Mouse (Mus musculus): ENCODE results near the gene Nhlh1.

Gene Nhlh1

DNA sequence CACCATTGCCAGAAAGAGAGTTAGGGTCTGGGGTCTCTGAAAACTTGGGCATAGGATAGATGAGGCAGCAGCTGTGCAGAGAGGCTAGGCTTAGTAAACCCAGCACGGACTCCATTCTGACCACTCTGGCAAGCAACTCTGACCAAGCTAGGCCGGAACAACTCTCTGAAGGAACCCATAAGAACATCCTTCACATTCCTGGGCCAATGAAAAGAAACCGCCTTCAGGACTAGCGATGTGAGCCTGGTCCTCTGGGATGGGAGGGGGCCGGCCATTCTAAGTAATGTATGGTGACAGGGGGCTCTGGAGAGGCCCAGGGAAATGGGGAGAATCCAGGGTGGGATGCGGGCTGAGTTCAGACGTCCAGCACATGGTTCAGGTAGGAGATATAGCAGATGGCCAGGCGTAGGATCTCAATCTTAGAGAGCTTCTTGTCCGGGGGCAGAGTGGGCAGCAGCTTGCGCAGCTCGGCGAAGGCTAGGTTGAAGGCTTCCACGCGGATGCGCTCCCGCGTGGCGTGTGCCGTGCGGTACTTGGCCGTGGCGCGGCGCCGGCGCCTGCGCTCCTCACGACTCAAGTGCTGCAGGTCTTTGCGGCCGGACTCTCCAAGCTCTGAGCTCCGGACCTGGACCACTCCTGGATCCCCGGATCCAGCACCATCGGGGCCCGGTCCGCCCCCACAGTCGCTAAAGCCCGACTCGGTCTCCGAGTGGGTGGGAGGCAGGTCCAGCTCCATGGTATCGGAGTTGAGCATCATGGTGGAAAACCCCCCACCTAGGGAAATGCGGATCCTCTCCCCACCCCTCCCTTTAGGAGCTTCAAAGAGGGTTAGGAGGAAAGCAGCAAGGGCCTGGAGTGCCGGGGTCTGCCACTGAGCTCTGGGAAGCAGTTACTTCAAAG is 3.6 kb downstream of the Nhlh1 start:
- intact Hi-C loops (cut with DNase I): no loop called here

DNA sequence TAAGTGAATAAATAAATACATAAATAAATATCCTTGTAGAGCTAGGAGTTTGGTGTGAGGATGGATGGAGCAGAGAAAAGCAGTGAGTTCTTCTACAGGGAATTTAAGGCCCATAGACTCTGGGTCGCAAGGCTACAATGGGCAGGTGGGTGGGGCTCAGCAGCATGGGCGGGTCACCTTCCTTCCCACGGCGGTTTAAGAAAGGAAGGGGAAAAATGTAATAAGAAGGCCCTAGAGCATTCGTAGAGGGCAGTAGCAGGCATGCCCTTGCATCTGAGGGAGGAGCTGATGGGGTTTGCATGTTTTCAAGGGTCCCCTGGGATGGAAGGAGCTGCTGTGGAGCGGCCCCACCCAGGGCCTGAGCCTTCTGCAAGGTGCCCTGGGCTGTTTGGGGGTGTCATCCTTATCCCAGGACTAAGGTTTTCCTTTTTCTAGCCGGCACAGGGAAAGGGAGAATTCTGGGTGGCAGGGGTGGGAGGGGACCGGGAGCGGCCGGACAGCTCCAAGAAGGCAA is 4.5 kb downstream of the Nhlh1 start:
- intact Hi-C loops (cut with DNase I): no loop called here

DNA sequence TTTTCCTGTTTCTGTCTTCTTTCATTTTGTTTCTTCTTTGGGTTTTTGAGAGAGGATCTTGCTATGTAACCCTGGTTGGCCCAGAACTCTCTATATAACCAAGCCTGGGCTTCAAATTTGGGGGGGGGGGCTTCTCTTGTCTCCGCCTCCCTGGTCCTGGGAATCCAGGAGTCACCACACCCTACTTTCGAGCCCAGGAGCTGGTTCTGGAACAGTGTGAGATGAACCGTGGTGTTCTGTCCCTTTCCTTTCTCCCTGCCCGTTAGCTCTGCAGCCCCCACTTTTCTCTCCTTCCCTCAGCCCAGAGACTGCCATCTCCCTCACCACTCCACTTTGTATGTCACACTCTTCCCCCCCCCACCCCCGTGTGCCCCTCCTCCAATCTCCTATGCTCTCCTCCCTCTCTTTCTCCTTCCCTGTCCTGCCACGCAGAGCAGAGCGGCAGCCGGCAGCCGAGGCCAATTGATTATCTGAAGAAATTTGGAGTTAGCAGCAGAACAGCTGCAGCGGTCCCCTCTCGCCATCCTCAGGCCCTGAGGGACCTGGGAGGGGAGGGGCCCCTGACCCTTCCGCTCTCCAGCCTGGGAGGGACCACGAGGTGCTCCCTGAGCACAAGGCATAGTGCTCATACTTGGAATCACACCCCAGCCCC is 8.1 kb downstream of the Nhlh1 start:
- intact Hi-C loops (cut with DNase I): loop anchor here (5.0 to 10.0 kb wide), 2 partner anchors 66 to 273 kb away; no protein-coding TSS in a partner anchor

DNA sequence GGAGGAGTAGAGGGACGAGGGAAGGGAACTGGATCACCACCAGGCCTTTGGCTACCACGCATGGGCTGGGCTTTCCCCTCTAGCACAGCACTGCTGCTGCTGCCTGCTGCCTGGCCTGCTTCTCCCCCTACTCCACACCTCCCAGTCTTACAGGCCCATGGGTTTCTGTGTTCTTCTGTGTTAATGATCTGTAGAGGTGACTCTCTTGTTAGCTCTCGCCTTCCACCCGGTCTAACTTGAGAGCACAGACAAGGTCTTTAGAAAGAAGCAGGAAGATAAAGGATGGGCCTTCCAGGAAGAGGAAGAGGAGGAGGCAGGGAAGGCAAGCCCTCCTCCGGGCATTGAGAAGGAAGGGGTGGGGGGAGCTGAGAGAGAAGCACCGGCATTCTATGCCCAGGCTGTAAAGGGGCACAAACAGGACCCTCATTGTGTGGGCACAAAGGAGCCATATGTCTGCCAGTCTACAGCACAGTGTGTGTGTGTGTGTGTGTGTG is 9.1 kb downstream of the Nhlh1 start:
- intact Hi-C loops (cut with DNase I): loop anchor here (5.0 to 10.0 kb wide), 2 partner anchors 67 to 274 kb away; no protein-coding TSS in a partner anchor

DNA sequence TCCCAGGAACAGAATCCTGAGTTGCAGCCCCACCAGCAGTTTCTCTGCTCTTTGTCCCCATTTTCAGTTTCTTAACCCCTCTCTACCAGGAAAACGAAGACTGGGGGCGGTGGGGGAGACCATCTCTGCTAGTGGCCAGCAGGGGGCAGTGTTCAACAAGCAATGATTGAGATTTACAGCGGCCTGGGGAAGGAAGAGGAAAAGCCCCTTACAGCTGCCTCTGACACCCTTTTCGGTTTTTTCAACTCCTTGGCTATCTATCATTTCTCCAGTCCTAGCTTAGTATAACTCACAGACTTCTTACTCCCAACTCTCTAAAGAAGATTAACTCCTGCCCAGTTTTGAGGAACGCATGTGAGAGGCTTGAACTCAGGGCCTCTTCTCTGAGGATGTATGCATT is 10.4 kb downstream of the Nhlh1 start:
- intact Hi-C loops (cut with DNase I): loop anchor here (5.0 to 10.0 kb wide), 2 partner anchors 68 to 275 kb away; no protein-coding TSS in a partner anchor

DNA sequence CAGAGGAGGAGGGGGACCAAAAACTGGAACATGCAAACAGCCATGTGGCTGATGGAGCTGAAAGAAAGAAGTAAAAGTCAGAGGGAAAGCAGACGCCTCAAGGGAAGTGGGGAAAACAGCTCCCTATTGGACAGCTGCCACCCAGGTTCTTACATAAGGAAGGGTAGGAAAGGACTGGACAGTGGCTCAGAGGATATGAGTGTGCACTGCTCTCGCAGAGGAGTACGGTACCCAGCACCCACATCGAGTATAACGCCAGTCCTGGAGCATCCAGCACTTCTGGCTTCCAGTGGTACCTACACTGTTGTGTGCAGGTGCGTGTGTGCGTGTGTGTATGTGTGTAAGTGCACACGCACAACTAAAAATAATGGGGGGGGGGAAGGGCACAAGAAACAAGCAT is 11.0 kb downstream of the Nhlh1 start:
- intact Hi-C loops (cut with DNase I): loop anchor here (5.0 to 10.0 kb wide), 2 partner anchors 68 to 276 kb away; no protein-coding TSS in a partner anchor

DNA sequence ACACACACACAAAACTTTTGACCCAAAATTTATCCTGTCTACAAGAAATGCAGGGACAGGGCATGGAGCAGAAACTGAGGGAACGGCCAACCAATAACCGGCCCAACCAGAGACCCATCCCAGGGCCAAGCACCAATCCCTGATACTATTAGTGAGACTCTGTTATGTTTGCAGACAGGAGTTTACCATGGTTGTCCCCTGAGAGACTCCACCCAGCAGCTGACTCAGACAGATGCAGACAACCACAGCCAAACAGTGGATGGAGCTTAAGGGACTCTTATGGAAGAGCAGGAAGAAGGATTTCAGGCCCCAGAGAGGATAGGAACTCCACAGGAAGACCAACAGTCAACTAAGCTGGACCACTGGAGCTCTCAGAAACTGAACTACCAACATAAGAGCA is 27.5 kb downstream of the Nhlh1 start:
- intact Hi-C loops (cut with DNase I): no loop called here

DNA sequence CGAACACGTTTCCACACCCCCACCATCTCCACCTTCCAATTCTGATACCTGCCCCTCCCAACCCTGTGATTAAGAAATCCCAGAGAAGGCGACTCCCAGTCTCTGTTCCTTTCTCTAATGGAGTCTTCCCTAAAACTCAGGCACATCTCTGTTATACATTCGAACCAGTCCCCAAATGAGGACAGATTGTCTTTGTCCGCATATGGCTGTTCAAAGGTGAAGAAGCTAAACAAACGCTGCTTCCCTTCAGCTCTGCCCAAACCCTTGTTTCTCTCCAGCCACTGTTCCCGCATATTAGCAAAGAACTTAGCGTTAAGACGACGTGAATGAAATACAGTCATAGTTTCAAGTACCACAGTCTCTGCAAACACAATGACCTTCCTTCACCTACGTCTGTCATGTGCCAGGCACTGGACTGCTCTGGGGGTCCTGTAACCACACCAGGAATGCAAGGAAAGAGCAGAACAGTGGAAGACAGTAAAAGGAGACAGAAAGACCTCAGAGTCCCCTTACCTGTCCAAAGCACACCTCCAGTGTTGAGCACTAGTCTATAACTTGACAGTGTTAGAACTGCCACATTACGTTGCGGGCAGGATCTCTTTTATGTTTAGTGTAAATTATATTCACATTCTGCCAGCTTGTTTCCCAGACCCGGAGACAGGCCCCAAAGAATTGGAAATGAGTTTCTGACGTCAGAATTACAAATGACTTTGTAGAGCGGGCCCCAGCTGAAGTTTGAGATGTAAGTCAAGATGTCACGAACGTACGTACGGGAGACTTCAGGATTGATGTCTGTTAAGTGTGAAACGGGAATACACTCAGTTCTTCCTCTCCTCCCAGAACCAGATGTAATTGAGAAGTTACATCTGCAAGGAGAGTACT is 28.7 kb downstream of the Nhlh1 start, which contains the start of gene Vangl2:
Gene Vangl2, minus strand, starts transcription at position 51 of the 882 bp plus-strand sequence.
- intact Hi-C loops (cut with DNase I): no loop called here

DNA sequence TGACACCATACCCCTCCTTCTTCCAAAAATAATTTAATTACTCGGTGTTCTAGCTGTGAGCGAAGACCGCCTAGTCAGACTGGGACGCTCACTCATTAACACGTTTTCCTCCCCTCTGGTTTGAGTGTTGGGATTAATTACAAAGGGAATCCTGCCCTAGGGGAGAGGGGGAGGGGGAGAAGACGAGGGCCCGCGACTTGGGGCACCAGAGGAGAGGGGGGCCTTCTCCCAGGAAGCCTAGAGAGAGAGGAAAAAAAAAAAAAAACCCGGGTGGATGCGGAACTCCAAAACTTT is 29.6 kb downstream of the Nhlh1 start:
- intact Hi-C loops (cut with DNase I): no loop called here

DNA sequence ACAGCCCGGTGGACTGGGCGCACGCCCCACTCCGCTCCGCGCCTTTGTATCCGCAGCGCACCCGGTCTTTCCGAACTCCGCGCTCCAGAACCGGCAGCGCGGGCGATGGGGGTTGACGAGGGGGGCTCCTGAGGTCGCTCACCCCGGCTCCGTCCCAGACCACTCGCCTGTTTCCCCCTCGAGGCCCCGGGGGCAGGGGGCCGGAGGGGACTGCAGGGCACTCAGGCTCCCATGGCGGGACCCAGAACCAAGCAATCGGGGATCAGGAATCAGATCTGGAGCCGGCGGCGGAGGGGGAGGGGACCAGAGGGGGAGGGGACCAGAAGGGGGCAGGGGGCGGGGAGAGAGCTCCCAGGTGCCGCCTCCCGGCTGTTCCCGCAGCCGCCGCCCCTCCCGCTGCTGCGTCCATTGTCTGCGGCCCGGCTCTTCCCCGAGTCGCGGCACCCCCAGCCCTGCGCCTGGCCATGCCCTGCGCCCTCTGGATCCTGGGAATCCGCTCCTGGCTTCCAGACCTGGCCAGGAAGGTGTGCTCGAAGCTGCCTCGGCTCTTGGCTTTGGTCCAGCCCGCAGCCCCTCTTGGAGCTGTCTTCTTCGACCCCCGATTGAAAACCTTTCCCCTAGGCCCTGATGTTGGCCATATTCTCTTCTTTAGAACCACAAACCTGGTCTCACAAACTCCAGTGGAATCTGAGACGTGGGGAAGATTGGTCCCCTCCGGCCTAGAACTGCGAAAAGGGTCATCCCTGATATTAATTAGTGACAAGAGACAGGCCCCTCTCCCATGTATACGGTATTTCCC is 30.2 kb downstream of the Nhlh1 start:
- intact Hi-C loops (cut with DNase I): no loop called here

DNA sequence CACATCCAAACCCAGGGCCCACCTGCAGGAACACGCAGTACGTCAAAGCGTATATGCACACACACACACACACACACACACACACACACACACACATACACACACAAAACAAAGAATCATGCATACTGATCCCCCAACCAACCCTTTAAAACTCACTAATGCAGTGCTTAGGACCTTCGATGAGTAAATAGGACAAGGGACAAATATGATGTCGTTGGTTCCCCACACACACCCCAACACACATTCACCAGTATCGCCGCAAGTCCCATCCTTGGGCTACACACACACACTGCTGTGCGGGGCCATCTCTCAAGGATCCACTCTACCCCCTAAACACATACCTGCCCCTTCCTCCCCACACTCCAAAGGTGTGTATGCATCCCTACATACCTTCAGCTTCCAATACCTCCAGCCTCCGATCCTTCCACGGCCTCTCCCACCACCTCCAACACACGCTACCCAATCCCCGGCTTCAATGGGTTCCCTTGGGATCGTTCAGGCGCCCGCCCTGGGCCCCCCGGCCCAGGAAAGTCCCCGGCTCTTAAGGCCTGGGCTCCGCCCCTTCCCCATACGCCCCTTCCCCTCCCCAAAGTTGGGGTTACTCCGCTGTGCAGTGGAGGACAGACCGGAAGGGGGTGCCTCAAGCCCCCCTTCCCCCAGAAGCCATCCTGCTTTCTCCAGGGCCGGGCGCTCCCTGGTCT is 31.0 kb downstream of the Nhlh1 start:
- intact Hi-C loops (cut with DNase I): no loop called here

DNA sequence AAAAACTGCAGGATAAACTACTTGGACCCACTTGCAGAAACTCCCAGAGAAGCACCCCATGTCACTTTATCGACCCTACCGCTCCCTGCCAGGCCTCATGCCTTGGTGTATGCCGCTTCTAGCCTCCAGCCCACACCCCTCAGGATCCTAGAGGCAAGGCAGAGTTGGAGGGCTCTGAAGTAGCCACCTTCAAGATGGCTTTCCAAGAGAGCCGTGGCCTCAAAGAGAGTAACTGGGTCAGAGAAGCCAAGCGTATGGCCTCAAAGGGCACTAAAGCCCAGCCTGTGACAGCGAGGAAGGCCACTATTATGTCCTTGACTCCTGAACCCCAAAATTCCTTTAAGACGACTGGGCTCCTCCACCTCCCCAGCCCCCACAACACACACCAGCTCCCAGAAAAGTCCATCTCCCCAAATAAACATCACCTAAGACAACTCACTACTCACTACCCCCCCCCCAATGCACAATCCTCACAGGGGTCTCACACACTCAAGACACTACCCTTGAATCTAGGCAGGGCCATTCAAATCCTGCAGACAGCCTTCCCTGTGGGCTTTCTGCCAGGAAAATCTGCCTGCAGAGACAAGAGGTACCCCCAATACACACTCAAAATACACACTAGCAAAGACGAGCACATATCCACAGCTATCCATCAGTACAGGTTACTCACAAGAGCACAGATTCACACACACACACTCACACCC is 32.0 kb downstream of the Nhlh1 start:
- intact Hi-C loops (cut with DNase I): no loop called here

DNA sequence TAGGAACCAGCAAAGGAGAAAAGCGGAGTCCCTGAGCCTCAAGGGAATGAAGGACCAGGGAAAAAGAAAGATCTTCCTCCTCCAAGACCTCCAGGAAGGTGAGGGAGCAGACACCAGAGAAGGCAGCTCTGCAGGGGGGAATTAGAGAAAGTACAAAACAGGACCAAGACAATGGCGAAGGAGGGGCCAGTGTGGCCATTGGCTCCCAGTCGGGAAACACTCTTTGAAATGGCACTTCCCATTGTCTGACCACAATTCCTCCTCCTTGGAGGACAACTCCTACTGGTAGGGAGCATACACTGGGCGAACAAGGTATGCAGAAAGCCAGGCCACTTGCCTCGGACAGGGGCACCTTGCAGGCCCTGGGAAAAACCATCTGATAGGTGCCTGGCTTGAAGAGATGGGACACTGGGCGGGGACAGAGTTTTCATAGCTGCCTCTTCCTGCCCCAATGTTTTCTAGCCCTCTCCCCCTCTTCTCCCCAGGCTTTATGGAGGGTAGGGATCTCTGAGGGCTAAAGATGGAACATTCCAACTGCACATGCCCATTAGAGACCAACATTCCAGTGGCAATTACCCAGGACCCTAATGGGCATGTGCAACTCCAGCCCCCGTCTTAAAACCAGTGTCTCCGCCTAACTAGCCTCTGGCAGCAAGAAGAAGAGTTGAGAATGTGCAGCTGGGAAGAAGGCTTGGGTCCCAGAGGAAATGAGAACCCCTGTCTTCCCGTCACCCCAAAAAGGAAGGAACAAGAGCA is 33.1 kb downstream of the Nhlh1 start:
- intact Hi-C loops (cut with DNase I): no loop called here

DNA sequence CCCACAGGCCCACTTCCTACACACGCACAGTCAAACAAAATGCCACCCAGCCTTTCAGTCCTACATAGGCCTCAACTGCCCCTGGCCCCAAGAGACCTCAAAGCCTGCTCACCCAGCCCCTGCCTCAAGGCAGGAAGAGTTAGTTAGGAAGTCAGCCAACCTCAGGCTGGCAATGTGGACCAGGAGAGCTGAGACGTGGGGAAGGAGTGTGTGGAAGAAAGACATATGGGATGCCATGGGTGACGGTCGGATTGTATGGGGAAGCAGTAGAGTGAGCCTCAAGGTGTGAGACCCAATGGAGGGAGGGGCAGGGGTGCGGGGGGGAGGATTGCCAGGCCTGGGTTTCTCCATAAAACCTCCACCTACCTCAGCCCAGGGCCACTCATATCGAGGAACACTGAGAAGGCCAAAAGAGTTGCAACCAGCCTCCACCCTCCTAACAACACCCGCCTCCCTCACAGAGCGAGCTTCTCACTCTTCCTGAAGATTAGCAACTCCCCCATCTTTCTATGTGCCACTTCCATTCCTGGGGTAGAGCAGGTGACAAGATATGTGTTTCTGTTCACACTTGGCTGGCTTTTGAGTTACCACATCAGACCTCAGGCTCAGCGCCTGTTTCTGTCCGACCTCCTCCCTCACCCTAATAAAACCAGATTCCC is 37.4 kb downstream of the Nhlh1 start:
- intact Hi-C loops (cut with DNase I): no loop called here

DNA sequence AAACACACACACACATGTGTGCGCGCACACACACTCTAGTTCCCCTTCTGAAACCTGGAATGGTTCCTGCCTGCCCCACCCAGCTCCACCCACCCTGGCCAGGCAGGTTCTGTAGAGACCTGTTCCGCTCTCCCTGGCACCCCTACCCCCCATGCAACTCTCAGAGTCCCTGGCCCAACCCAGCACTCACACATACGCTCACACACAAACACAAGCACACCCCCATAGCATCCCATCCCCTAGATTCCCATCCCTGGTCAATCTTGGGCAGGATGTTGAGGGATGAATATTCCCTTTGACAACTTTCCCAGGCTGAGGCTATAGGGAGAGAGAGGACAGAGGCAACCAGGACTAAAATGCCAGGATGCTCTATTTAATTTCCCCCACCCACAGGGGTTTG is 38.0 kb downstream of the Nhlh1 start:
- intact Hi-C loops (cut with DNase I): no loop called here

DNA sequence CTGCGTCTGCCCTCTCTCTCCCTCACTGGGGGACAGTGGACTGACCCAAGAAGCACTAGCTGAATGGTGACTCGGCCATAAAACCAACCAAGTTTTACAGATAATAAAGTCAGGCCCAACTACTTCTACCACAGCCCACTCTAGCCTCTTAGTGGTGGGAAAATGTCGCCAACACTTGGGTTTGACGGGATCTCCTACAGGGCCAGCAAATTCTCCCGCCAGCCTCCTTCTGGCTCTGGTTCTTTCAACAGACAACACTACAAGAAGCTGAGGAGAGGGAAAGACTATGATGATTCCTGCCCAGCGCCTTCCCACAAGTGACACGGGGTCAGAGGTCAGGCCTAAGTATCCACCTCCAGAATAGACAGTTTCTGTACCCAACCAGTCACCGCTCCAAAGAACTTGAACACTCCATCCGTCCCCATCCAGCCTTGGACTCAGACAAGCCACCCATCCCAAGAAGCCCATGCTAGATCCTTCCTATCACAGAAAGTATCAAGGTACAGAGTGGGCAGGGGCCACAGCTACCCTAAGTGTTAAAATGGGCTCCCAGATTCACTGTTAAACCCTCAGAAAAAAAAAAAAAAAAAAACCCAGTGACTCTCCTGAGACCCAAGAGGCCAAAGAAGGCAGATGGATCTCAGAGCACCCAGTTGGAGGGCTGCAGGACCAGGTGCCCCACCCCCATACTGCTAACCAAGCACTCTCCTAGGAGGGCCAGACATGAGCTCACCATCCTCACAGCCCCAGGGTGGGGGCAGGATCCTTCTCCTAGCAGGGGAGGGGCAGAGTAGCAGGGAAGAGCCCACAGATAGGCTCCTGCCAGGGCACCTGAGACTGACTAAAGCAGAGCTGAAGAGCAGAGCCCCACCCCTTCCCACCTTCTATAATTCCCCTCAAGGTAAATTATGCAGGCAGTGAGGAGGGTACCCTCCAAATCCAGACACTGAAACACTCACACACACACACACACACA is 38.7 kb downstream of the Nhlh1 start:
- intact Hi-C loops (cut with DNase I): no loop called here
